Mouse (Mus musculus) heart, embryonic 10.5 days (tissue): Measurements from ENCODE around the gene Gm11938. TPM values are rescaled to one million over a fixed set of nuclear protein-coding genes. Genes with fewer than 3 reads are reported as not detected.
"Not testable (repeated sequence)": the region's sequence is repeated elsewhere in the genome, so short reads cannot be mapped to it uniquely, and the experiment has no call there.

ENCODE experiments used
- DNase-seq: peaks from one replicate; pipeline ENCODE4 v3.0.0-alpha.2; 2017; ENCODE audit warnings: low spot score
- H3K27ac ChIP-seq: fragments of 300-500 bp; sonication (generic); 2 replicates; pipeline ENCODE4 v1.5.1; 2016; ENCODE audit warnings: mild to moderate bottlenecking
- H3K27me3 ChIP-seq: fragments of 300-500 bp; sonication (generic); 2 replicates; pipeline ENCODE4 v1.6.1; 2016; ENCODE audit warnings: mild to moderate bottlenecking; ENCODE audit not compliant: poor library complexity, insufficient read depth, severe bottlenecking
- H3K36me3 ChIP-seq: fragments of 300-500 bp; sonication (generic); 2 replicates; pipeline ENCODE4 v1.6.1; 2016; ENCODE audit warnings: mild to moderate bottlenecking, moderate library complexity
- H3K4me1 ChIP-seq: fragments of 300-500 bp; sonication (generic); 2 replicates; pipeline ENCODE4 v1.6.1; 2016; ENCODE audit warnings: mild to moderate bottlenecking
- H3K4me3 ChIP-seq: fragments of 300-500 bp; sonication (generic); 2 replicates; pipeline ENCODE4 v1.5.1; 2016; ENCODE audit warnings: mild to moderate bottlenecking, moderate library complexity
- H3K9me3 ChIP-seq: fragments of 300-500 bp; sonication (generic); 2 replicates; pipeline ENCODE4 v1.6.1; 2016; ENCODE audit warnings: mild to moderate bottlenecking, moderate library complexity
- WGBS: fragments of 180-500 bp; shearing (Covaris S2); methylation state at CpG from one replicate; pipeline ENCODE4 v1.1.7; 2016; 5-methylcytosine and 5-hydroxymethylcytosine counted together
- polyA plus RNA-seq: library from polyadenylated mRNA; unstranded; fragments of >200 nt; fragmentation: Nextera tagmentation; extraction: Ambion mirVana; gene quantifications from 2 replicates; pipeline ENCODE4 v1.2.1, GENCODE M21; 2016

Gm11938 gene
- polyA plus RNA-seq, 1 experiment from 2014 or later = not detected

- H3K27ac ChIP-seq, H3K4me3 ChIP-seq, H3K4me1 ChIP-seq, H3K27me3 ChIP-seq, DNase-seq, H3K36me3 ChIP-seq, H3K9me3 ChIP-seq: not testable (repeated sequence)
- 66% methylated on average over 1 of the region's 2 CpGs for WGBS
Observed at GRCm38 (mm10) chr11:99610089-99610488, 7.0 kb upstream of the Gm11938 start, which contains the start of gene Gm11937. Gene Gm11937 (minus strand): TSS chr11:99610189.

GRCm38 (mm10) chr11:99609126-99609525, 6.0 kb upstream of the Gm11938 start:
- no peak for DNase-seq
- no peak overlapping the region for H3K4me3 ChIP-seq
- H3K27ac ChIP-seq = no peak overlapping the region
- H3K9me3 ChIP-seq = no peaks in the 10 kb centered on the region
- H3K4me1 ChIP-seq = no peaks in the 10 kb centered on the region
- WGBS = 65% methylated on average over 1 of the region's 1 CpGs
- H3K27me3 ChIP-seq = no peaks in the 10 kb centered on the region
- no peaks in the 10 kb centered on the region for H3K36me3 ChIP-seq

GRCm38 (mm10) chr11:99597742-99598141, 5.4 kb downstream of the Gm11938 start, which contains the start of gene Krtap9-3:
Gene Krtap9-3 (minus strand): TSS chr11:99598105.
- not testable (repeated sequence) for H3K27me3 ChIP-seq, H3K4me1 ChIP-seq, H3K36me3 ChIP-seq, H3K9me3 ChIP-seq, DNase-seq, H3K27ac ChIP-seq, H3K4me3 ChIP-seq
- 78% methylated on average over 6 of the region's 6 CpGs for WGBS

GRCm38 (mm10) chr11:99590981-99591380, 12.1 kb downstream of the Gm11938 start, which contains the start of gene Krtap1-3:
Gene Krtap1-3 (minus strand): TSS chr11:99591339.
- no peaks in the 10 kb centered on the region for H3K4me1 ChIP-seq
- no peaks in the 10 kb centered on the region for H3K27me3 ChIP-seq

GRCm38 (mm10) chr11:99585096-99585495, 18.0 kb downstream of the Gm11938 start:
- Histone ChIP-seq H3K27ac (no peak overlapping the region), H3K9me3 (no peaks in the 10 kb centered on the region), H3K4me3 (no peak overlapping the region), H3K27me3 (0 out of 2 replicates have a peak, but pooled peaks cover 5% of the 10 kb centered on the region), H3K4me1 (no peaks in the 10 kb centered on the region), H3K36me3 (no peaks in the 10 kb centered on the region)
- no peak for DNase-seq
- 89% methylated on average over 7 of the region's 7 CpGs for WGBS

More at GRCm38 (mm10) chr11:99590981-99591380, 12.1 kb downstream of the Gm11938 start, which contains the start of gene Krtap1-3:
- 83% methylated on average over 6 of the region's 6 CpGs for WGBS
- no peak for DNase-seq
- Histone ChIP-seq H3K27ac (no peak within 1 kb of the TSS), H3K9me3 (no peaks in the 10 kb centered on the region), H3K4me3 (no peak within 1 kb of the TSS), H3K36me3 (no peaks in the 10 kb centered on the region)

GRCm38 (mm10) chr11:99583245-99583704, 19.8 kb downstream of the Gm11938 start, which contains the start of gene Krtap1-4:
Gene Krtap1-4 (minus strand): TSS chr11:99583654.
- 0 out of 2 replicates have a peak, but pooled peaks cover 5% of the 10 kb centered on the region for H3K27me3 ChIP-seq
- no peak within 1 kb of the TSS for H3K4me3 ChIP-seq
- no peak for DNase-seq
- no peak within 1 kb of the TSS for H3K27ac ChIP-seq
- no peaks in the 10 kb centered on the region for H3K9me3 ChIP-seq
- H3K4me1 ChIP-seq = no peaks in the 10 kb centered on the region
- no peaks in the 10 kb centered on the region for H3K36me3 ChIP-seq
- 89% methylated on average over 5 of the region's 5 CpGs for WGBS

GRCm38 (mm10) chr11:99581564-99581963, 21.5 kb downstream of the Gm11938 start:
- Histone ChIP-seq H3K36me3 (no peaks in the 10 kb centered on the region), H3K9me3 (no peaks in the 10 kb centered on the region), H3K27me3 (0 out of 2 replicates have a peak, but pooled peaks cover 5% of the 10 kb centered on the region), H3K4me1 (no peaks in the 10 kb centered on the region), H3K27ac (no peak overlapping the region), H3K4me3 (no peak overlapping the region)
- WGBS = 80% methylated on average over 6 of the region's 6 CpGs
- no peak for DNase-seq

GRCm38 (mm10) chr11:99581051-99581450, 22.1 kb downstream of the Gm11938 start:
- H3K27ac ChIP-seq = no peak overlapping the region
- no peaks in the 10 kb centered on the region for H3K4me1 ChIP-seq
- WGBS = 86% methylated on average over 5 of the region's 5 CpGs
- H3K4me3 ChIP-seq = no peak overlapping the region
- H3K9me3 ChIP-seq = no peaks in the 10 kb centered on the region
- H3K27me3 ChIP-seq = 0 out of 2 replicates have a peak, but pooled peaks cover 5% of the 10 kb centered on the region
- no peak for DNase-seq
- H3K36me3 ChIP-seq = no peaks in the 10 kb centered on the region

- Histone ChIP-seq H3K4me1 (no peaks in the 10 kb centered on the region), H3K36me3 (no peaks in the 10 kb centered on the region), H3K27me3 (0 out of 2 replicates have a peak, but pooled peaks cover 5% of the 10 kb centered on the region), H3K27ac (no peak within 1 kb of the TSS), H3K4me3 (no peak within 1 kb of the TSS), H3K9me3 (no peaks in the 10 kb centered on the region)
- WGBS = 73% methylated on average over 6 of the region's 6 CpGs
- DNase-seq = no peak
Observed at GRCm38 (mm10) chr11:99580636-99581035, 22.5 kb downstream of the Gm11938 start, which contains the start of gene Krtap1-5. Gene Krtap1-5 (minus strand): TSS chr11:99581016.

GRCm38 (mm10) chr11:99574106-99574505, 29.0 kb downstream of the Gm11938 start:
- H3K36me3 ChIP-seq = no peaks in the 10 kb centered on the region
- peak; percentile 85 for DNase-seq
- WGBS = under 1% methylated on average over 7 of the region's 7 CpGs
- H3K4me3 ChIP-seq = no peak overlapping the region
- no peaks in the 10 kb centered on the region for H3K9me3 ChIP-seq
- H3K27me3 ChIP-seq = no peaks in the 10 kb centered on the region
- no peaks in the 10 kb centered on the region for H3K4me1 ChIP-seq
- no peak overlapping the region for H3K27ac ChIP-seq

- H3K36me3 ChIP-seq = no peaks in the 10 kb centered on the region
- no peak overlapping the region for H3K27ac ChIP-seq
- no peaks in the 10 kb centered on the region for H3K4me1 ChIP-seq
- DNase-seq = no peak
- no peak overlapping the region for H3K4me3 ChIP-seq
- no peaks in the 10 kb centered on the region for H3K9me3 ChIP-seq
- H3K27me3 ChIP-seq = no peaks in the 10 kb centered on the region
- WGBS = 62% methylated on average over 4 of the region's 4 CpGs
Observed at GRCm38 (mm10) chr11:99573164-99573563, 29.9 kb downstream of the Gm11938 start.

- H3K4me3 ChIP-seq = no peak within 1 kb of the TSS
- H3K27ac ChIP-seq = no peak within 1 kb of the TSS
- DNase-seq = no peak
- H3K9me3 ChIP-seq = no peaks in the 10 kb centered on the region
- H3K36me3 ChIP-seq = no peaks in the 10 kb centered on the region
- H3K27me3 ChIP-seq = no peaks in the 10 kb centered on the region
- no peaks in the 10 kb centered on the region for H3K4me1 ChIP-seq
- WGBS = 86% methylated on average over 7 of the region's 7 CpGs
Observed at GRCm38 (mm10) chr11:99566530-99566929, 36.6 kb downstream of the Gm11938 start, which contains the start of gene Krtap3-1. Gene Krtap3-1 (minus strand): TSS chr11:99566630.

- Histone ChIP-seq H3K4me3 (no peak overlapping the region), H3K27me3 (no peaks in the 10 kb centered on the region), H3K4me1 (no peaks in the 10 kb centered on the region), H3K27ac (no peak overlapping the region), H3K9me3 (no peaks in the 10 kb centered on the region), H3K36me3 (no peaks in the 10 kb centered on the region)
- 80% methylated on average over 6 of the region's 6 CpGs for WGBS
- no peak for DNase-seq
Observed at GRCm38 (mm10) chr11:99562580-99562979, 40.5 kb downstream of the Gm11938 start.
